Mouse (Mus musculus): ENCODE results near the gene Cnksr2. TPM values are rescaled to one million over a fixed set of nuclear protein-coding genes. Genes with fewer than 3 reads are reported as not detected.

Cnksr2 gene
- polyA plus RNA-seq, 1 experiment: 7.8 TPM

DNA sequence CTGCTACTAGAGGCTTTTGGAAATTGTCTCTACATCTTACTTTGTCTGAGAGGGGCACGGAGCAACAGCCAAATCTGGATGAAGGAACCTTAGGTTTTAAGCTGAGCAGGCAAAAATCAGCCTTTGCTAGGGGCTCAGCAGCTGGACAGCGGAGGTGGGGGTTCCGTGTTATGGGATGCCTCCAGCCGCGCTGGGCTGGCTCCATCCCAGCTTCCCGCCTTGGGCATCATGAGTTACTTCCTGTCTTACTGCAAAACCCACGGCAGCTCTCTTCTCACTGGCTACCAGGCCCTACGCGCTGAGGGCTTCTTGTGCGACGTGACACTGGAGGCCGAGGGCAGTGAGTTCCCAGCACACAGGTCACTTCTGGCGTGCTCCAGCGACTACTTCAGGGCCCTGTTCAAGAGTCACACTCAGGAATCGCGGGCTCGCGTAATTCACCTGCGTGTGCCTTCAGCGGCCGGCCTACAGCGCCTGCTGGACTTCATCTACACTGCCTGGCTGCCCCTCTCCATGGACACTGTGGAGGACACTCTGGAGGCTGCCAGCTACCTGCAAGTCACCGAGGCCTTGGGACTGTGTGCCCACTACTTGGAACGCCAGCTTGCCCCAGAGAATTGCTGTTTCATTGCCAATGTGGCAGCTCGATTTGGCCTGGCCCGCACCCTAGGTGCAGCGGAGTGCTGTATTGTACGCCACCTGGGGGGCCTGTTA, 224.7 kb downstream of the Cnksr2 start, which contains the start of gene Klhl34:
Gene Klhl34, plus strand, starts transcription at position 229 of the 714 bp plus-strand sequence.
- TF ChIP-seq CTCF (IDR thresholded peaks at IDR 0.05; ENCODE audit: borderline replicate concordance, extremely low read depth, insufficient read depth, insufficient read length) (no peak), POLR2A (IDR thresholded peaks at IDR 0.05; ENCODE audit: borderline replicate concordance, extremely low read depth, insufficient read depth, insufficient read length, poor library complexity, severe bottlenecking) (no peak)
- DNase-seq (ENCODE audit: low read depth): peak; percentile 38

DNA sequence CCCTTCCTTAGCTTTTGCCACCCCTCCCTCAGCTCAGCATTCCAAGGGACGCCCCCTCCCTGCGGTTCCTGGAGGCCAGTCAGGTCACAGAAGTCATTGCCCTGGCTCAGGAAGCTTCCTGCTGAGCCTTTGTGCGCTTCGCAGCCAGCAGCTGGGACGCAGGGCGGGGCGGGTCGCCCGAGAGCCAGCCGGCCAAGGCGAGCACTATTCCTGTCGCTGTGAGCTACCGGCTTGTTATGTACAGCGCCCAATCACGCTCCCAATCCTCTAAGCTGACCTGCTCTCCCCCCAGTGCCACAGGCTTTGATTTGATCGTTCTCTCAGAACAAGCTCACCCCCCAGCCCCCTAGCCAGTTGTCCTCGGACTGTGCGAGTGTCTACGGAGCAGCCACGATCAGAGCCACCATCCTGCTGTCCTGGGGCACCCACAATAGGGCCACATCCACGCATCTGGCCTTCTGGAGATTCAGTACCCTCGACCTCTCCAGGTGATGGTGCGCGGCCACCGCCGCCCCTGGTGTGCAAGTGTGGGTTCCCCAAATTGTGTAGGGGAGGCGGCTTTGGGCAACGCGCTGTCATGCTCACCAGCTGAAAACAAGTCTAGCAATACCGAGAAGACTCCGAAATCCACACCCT, 225.4 kb downstream of the Cnksr2 start:
- peak; percentile 48 for DNase-seq (ENCODE audit: low read depth)
- TF ChIP-seq POLR2A (IDR thresholded peaks at IDR 0.05; ENCODE audit: borderline replicate concordance, extremely low read depth, insufficient read depth, insufficient read length, poor library complexity, severe bottlenecking): no peak
- TF ChIP-seq CTCF (IDR thresholded peaks at IDR 0.05; ENCODE audit: borderline replicate concordance, extremely low read depth, insufficient read depth, insufficient read length): no peak

DNA sequence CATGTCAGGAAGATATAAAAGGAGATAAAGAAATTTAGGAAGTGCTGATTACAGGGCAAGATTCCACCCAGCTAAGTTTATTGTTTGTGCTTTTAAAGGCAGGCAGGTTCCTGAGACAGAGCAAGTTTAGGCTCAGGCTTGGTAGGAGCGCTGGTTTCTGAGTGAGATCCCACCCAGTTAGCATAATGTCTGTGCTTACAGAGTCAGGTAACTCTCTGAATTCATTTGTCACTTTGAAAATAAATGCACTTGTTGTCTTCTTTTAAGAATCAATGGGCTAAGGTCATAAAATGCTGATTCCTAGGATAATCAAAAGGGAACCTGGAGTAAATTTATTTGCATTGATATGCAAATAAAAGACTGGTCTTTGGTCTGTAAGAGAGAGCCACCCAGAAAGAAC, 233.4 kb downstream of the Cnksr2 start:
- DNase-seq (ENCODE audit: low read depth): no peak
- no peak for TF ChIP-seq CTCF (IDR thresholded peaks at IDR 0.05; ENCODE audit: borderline replicate concordance, extremely low read depth, insufficient read depth, insufficient read length)
- no peak for TF ChIP-seq POLR2A (IDR thresholded peaks at IDR 0.05; ENCODE audit: borderline replicate concordance, extremely low read depth, insufficient read depth, insufficient read length, poor library complexity, severe bottlenecking)

DNA sequence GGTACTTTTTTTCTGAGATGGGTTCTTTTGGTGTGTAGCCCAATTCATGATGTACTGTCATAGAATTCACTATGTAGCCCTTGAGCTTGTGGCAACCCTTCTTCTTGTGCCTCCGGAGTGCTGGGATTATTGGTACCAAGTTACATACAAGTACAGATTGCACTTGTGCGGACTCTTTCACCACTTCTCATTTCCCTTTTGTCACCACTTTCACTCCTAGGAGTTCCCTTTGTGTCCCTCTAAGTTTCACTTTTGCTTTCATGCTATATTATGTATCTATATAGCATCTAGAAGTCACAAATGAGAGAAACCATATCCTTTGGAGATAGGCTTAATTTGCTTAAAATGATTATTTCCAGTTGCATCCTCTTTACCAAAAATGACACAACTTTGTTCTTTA, 241.4 kb downstream of the Cnksr2 start:
- TF ChIP-seq POLR2A (IDR thresholded peaks at IDR 0.05; ENCODE audit: borderline replicate concordance, extremely low read depth, insufficient read depth, insufficient read length, poor library complexity, severe bottlenecking) (no peak), CTCF (IDR thresholded peaks at IDR 0.05; ENCODE audit: borderline replicate concordance, extremely low read depth, insufficient read depth, insufficient read length) (no peak)
- no peak for DNase-seq (ENCODE audit: low read depth)

Other genes starting within 250 kb of the Cnksr2 start
- gene Klhl34, start 224.9 kb downstream of the Cnksr2 start, polyA plus RNA-seq (2012; rRNA removed): 0.05 and 0.06 TPM in 2 replicates

Measured in brain, embryonic 14.5 days (tissue).